Mouse (Mus musculus) thymus, adult 18-20 months (tissue): ENCODE data around the gene Lyl1.
A peak's percentile ranks its signal among the peaks of the same experiment; 100 is the strongest.

Experiments
- DNase-seq, 2 experiments: peaks; one replicate each; pipeline ENCODE4 v3.0.0; 2022; ENCODE audit warnings: mixed read lengths in 2 of 2

Gene Lyl1

DNA sequence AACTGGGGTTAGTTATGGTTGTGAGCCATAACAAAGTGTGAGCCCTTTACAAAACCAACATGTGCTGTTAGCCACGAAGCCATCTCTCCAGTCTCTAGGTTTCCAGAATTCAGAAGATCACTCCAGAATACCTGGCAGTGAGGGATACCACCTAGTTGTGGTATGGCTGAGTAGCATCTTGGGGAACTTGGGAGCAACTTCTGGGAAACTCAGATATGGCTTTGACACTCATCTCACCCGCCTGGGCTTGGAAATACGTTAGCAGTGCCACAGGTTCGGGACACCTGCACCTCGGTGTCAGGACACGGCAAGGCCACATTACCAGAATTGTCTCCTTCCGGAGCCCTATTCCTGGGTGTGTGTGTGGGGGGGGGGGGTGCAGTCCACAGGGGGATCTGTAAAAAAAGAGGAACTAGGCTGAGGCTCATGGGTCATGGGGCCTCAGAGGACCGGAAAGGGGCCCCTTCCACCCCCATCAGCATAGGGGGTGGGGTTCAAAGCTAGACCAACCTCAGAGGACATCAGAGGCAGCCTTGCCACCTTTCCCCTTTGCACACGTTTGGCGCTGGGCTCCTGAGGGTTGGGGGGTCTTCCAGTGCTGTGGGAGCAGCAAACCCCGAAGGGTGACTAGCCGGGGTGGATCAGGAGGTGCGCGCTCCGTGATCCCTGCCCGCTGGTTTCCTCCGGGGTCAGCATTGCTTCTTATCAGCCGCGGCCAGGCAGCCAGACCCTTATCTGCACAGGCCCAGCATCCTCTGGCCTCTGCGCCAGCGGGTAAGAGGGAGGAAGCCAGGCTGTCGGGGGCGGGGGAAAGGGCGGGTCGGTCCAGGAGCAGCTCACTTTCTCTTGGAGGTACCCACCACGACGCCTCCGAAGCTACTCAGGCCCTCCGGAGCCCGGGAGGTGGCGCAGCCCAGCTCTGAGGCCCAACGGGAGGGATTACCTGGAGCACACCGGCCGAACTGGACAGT is at the start of gene Lyl1:
Lyl1 (plus strand) TSS at position 517 of the 971 bp plus-strand sequence.
- peak; percentile 27 to 44 for DNase-seq

DNA sequence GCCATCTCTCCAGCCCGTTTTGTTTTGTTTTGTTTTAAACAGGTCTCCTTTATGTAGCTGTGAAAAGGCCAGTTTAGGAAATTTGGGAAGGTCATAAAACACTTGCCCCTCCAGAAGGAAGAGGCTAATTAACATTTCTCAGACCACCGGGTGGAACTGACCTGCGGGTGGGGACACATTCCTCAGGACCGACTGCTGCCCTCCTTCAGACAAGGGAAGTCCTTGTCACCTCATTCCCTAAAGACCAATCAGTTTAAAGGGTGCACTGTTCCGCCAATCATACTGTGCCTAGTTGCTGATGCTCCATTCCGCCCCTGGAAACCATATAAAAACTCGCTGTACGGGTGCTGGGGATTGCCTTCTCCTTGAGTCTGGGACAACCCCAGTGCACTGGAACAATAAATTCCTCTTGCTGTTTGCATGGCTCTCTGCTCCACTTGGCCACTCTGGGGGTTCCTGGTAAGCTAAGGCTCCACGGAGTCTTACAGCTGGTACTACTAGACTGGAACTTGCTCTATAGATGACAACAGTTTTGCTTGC is 48.1 kb upstream of the Lyl1 start:
- no peak for DNase-seq

DNA sequence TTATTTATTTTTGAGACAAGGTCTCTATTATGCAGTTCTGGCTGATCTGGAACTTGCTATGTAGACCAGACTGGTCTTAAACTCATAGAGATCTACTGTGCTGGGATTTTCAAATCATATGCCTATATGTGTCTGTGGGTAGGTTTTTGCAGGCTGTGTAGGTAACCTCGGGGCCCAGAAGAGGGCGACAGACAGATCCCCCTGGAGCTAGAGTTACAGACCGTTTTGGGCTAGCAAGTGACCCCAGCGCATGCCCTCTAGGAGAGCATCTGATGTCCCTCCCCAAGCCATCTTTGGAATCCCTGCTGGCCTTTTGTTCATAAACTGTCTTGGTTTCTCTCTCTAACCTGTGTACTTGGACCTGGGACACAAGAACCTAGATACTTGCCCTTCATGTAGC is 46.7 kb upstream of the Lyl1 start:
- DNase-seq = no peak

DNA sequence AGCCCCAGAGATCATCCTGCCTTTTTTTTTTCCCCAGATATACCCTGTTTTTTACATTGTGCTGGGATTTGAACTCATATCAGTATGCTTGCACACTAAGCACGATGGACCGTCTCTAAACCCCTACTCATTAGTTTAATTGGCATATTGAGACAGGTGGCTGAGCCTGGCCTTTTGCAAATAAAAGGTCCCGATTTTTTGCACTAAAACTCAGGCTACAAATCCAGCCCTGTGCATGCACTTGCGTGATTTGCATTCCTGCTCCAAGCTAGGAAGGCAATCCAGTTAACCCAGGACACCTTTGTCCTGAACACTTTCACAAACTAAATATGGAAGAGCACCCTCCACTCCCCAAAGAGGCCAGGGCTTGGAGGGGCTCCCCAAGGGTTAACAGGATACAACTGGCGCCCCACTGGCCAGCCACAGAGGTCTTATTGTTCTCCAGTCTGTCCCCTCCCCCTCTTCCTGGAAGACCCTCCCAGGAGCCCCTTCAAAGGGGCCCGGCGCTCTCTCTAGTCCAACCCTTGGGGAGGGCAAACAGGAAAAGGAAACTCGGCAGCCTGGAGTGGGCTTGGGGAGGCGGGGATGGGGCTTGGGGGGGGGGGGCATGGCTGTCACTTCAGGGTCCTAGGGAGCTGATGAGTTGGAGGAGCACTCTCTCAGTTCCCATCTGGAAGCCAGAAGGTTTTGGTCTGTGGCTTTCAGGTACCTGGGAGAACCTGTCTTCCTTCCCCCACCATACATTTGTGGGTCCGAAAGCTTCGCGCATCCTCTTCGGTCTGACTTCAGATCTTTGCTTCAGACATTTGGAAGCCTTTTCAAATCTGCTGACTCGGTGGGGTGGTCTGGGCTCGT is 45.7 kb upstream of the Lyl1 start:
- no peak for DNase-seq

DNA sequence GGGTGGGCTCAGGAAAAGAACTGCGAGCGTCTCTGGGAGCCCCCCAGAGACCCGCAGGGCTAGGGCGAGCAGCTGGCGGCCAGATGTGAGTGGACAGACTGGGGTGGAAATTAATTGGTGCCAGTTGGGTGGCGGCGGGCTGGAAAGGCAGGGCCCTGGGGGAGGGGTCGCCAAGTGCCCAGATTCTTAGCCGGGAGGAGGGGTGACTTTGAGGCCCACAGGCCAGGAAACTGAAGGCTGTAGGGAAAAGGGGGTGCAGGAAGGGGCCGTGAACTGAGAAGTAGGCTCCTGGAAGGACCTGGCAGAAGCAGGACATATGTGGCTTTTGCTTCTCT is 45.1 kb upstream of the Lyl1 start:
- no peak for DNase-seq

DNA sequence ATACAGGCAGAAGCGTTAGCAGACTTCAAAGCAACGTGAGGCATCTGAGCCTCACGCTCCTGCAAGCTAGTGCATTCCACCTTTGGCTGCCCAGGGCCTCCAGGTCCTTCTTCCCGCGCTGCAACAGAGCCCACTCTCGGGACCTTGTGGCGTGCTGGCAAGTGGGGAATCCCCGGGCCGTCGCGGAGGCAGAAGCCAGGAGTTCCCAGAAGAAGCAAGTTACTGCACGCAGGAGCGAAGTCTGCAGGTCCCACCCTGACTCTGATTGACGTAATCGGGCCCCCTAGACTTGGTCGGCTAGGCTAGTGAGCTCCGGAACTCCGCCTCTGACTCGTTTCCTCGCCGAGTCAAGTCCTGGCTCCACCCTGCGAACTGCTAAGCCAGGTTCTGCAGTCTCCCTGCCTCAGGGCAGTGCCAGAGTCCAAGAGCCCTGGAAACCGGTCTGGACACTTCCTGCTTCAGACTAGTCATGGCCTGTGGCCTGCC is 44.6 kb upstream of the Lyl1 start:
- DNase-seq = peak; percentile 74 to 79

DNA sequence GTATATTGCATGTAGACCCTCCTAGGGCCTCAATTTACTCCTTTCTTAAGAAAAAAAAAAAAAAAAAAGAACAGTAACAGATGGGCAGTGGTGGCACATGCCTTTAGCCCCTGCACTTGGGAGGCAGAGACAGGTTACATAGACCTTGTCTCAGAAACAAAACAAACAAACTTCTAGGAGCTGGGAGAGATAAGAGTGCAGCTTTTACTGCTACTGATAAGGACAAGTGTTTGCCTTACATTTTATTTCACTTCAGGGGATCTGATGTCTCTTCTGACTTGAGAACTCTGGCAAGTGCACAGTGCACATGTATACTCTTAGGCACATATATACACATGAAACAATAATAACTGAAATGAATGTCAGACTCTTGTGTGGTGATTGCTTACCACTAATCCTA is 44.1 kb upstream of the Lyl1 start:
- DNase-seq = no peak

DNA sequence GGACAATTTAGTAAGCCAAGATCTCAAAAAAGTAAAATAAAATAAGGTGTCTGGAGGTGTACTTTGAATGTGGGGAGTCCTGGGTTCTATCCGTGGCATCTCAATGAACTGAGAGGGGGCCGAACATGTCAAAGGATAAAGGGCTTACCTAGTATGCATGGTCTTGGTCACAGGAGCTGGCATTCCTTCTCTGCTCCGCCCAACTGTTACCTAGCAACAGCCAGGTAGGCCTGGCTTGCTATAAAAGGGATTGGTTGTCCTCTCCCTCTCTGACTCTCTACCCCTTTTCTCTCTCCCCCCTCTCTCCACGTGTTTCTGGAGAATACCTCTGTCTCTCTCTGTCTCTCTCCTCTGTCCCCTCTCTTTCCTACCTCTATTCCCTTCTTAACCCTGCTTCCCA is 43.6 kb upstream of the Lyl1 start:
- no peak for DNase-seq

DNA sequence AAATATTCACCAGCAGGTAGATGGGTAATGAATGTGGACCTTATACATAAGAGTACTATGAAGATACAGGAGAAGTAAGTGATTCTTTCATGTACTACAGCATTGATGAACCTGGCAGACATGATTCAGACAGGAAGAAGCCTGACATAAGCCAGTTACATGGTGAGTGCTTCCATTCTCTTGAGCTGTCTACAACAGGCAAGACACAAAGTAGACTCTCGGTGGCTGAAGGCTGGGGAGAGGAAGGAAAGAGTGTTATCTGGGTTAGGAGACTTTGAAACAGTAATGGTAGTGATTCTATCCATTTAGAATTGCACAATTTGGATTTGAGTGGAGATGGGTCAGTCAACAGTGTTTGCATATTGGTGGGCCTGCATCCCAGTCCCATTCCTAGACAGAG is 42.3 kb upstream of the Lyl1 start:
- no peak for DNase-seq

DNA sequence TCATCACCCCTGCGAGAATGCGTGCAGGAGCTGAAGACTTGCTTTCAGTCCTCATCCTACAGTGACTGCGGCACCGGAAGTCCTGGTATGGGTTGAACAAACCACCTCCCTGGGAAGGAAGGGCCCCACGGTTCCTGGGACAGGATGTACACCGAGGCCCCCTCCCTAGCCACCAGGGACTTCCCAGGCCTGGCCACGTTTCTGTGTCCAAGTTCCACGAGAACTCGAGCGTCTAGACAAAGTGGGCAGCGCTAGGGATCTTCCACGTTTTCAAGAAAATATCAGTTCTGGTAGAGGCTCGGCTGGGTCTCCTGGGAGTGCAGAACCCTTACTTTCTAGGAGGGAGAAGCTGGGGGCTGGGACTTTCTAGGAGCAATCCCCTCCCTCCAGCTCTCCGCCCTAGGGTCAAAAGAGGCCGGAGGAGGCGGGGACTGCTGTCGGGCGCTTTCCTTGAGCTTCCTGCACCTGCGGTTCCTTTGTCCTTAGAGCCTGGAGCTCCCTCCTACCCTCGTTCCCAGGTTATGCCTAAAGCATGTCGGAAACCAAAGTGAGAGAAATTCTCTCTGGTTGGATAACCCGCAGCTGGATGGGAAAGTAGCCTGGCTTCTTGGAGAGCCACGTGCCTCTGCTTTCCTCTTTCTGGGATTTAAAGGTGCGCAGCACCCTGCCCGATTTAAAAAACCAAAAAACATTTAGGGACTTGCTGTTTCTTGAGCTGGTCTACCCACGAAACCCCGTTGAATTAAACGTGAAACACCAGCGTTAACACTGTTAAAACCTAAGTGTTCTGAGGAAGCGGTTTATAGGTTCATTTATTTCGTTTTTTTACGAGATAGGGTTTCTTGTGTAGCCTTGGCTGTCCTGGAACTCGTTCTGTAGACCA is 41.1 kb upstream of the Lyl1 start:
- peak; percentile 70 to 81 for DNase-seq

DNA sequence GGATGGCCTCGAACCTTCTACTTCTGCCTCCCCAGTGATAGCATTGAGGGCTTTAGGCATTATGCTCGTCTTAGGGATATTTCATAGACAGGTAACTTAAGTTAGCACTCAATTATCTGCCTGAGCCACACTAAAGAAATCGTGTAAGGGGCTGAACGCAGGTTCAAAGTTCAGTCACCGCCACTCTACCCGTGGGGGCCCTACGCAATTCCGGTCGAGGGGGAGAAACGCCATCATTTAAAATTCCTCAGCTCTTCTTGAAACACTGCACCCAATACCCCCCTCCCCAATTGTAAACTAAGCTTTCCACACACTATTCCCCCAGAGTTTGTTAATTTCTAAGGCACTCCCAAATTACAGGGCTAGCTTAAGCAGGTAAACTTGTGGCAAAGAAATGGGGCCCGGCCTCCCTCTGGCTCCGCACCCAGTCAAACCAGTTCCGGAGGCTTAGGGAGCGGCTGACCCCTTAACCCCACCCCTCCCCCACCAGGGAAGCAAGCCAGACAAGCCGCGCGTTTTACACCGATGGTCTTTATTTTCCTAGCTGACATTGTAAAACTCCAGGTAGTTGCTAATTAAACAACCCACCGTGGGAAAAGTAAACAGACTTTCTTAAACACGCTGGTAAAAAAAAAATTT is 40.3 kb upstream of the Lyl1 start:
- peak in 1 of 2 experiments; percentile 45 for DNase-seq

DNA sequence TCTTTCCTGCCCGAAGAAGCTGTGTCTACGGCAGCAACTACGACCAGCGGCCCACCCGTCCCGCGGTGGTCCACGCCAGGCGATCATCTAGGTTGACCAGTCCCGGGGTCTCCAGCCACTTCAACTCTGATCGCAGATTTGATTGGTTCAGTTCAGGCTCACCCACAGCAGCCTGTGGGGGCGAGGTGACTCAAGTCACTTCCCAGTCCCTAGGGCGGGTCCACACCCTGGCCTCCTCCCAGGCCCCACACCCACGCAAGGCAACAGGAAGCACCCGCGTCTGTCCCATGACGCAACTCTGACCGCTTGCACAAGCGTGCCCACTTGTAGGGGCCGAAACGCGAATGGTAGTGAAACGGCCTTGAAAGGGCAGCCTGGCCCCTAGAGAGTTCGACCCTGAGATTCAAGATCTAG is 39.8 kb upstream of the Lyl1 start:
- peak; percentile 73 to 84 for DNase-seq

DNA sequence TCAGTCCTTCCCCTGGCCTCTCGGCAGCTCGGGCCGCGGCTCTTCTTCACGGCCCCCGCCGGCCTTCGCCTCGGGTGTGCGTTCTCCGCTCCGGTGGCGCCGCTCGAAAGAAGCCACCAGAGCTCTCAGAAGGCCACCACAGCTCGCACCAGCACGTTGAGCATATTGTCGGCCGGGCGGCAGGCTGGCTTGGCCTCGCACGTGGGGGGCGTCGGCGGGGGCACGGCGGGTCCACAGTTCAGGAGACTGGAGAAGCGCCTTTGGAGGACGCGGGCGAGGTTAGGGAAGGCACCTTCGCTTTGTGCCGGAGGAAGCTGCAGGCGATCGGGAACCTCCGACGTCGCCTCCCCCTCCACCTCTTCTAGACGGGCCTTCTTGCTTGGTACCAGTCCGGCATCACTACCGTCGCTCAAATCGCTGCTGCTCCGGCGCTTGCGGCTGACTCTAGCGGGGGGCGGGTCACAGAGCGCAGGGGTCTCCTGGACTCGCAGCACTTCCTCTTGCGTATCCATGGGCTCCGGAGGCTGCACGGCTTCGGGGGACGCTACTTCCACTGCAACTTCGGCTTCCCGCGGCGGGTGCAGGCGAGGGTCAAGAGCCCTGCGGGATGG is 39.2 kb upstream of the Lyl1 start:
- peak; percentile 54 to 68 for DNase-seq

DNA sequence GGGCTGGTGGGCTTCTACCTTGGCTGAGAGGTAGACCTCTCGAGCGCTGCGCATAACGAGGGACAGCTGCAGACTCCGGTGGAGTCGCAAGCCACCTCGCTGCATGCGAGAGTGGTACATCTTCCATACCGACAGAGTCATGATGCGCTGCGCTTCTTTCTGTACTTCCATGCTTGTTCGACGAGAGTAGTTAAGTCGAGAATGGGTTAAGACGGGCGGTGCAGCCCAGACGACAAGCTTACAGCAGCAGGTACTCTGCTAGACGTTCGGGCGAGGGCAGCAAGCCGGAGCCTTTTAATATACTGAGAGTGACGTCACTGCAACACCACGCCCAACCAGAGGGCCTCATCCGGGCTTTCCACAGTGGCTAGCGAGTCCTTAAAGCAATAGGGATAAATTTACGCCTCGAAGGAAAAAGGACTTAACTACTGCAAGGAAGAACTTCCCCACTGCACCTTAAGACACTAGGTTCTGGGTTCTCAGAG is 38.6 kb upstream of the Lyl1 start, which contains the start of gene Ier2:
Ier2 (minus strand) TSS at position 272 of the 485 bp plus-strand sequence.
- peak; percentile 83 to 90 for DNase-seq

DNA sequence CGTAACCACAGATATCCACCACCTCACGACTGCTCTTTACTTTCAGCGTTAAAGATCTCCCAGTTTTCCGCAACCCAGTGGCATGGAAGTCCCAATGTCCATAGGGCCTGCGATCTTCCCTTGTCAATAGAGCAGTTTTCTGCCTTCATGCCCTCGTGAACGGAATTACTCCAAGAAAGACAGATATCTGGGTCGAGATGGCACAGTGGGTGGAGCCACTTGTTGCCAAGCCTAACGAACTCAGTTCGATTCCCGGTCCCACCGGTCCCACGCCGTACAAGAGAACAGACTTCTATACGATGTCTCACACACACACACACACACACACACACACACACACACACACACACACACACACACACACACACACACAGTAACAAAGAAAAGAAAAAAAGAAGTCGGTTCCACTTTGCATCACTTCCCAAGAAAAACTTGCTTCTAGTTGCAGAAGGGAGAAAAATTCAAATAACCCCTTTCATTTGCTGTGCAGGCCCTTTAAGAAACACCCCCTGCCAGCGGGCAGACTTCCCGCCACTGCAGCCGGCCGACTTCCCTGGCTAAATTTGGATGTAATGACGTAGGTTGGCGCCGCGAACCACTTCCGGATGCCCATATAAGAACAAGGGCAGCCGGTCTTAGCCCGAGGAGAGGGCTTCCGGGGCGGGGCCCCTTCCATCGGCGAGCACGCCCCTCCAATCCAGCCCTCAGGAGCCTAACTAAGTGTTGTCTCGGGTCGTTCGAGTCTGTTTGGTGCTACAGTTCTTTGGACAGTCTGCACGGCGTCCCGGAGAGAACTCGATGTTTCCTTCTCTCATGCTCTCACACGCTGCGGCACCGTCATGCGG is 37.6 kb upstream of the Lyl1 start:
- peak; percentile 89 to 94 for DNase-seq

DNA sequence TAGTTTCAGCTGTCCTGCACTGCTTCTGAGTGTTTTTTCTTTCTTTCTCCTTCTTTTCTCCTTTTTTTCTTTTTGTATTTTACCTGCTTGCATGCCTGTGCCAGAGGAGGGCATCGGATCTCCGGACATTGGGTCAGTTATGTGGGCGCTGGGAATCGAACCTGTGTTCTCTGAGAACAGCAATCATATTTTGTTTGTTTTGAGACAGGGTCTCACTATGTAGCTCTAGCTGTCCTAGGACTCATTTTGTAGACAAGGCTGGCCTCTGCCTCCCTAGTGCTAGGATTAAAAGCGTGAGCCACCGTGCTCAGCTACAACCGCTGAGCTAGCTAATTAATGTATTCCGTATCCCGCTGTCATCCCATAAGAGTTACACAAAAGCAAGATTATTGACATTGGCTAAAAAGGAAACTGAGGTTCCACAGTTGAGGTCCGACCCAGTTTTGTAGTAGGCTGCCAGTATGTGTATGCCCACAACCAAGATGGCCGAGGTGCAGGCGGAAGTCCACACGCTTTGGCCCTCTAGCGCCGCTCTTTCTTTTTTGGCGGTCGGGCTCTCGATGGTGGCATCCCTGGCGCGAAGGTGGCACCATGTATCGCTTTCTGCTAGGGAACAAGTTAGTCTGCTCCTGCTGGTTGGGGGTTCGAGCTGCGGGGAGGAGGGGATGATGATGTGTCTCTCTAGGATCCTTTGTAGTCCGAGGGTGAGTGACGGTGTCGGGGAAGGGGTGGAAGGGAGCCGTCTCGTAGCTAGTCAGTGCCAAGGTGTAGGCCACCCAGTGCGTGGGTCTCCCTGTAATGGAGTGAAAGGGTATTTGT is 36.5 kb upstream of the Lyl1 start:
- DNase-seq = peak; percentile 65 to 75

DNA sequence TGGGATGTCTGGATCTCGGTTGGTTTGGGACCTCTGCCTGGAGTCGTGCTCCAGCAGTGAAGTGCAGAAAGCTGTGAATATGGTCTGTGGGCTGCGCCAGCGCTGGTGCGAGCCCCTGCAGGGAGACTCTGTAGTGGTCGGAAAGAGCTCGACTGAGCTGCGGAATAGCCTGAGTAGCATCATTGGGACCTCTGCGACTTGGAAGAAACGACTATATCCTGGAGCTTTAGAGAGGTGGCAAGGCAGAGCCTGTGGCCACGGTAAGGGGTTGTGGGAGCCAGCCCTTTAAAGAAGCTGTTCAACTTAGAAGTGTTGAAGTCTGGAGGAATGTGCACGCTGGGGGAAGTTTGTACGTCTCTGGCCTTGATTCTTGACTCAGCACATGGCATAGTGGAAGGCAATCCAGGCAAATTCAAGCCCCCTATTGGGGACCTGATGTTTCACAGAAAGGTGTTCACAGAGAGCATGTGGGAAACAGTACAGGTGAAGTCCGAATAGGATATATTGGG is 35.8 kb upstream of the Lyl1 start:
- DNase-seq = no peak

DNA sequence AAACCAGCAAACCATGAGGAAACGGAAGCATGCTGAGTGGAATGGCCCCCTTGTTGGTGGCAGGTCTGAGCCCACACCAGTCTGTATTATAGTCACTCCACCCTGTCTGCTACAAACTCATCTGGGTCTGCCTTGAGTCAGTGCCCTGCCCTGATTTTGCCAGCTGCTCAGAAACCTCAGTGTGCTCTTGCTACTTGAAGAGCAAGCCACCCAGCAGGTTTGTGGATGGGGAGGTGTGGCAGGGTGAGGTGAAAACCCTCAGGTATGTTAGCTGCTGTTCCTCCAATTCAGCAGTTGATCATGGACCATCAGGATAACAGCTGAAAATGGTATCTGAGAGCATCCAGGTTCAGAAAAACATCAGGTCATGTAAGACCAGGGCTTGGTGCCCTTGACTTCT is 33.2 kb upstream of the Lyl1 start:
- no peak for DNase-seq
